Mouse (Mus musculus) E14TG2a.4 (cell line): Measurements from ENCODE around the gene Rab3c.

Source experiments
- CTCF ChIP-seq: conservative IDR thresholded peaks from 2 replicates; pipeline ENCODE4 v1.5.1; 2014; ENCODE audit warnings: low read length
- NANOG ChIP-seq: IDR thresholded peaks from 2 replicates; pipeline ENCODE4 v1.6.1; 2014; ENCODE audit warnings: borderline replicate concordance, low read length, mixed read lengths

- TF ChIP-seq CTCF, result no peak
- TF ChIP-seq NANOG, result no peak
Observed at GRCm38 (mm10) chr13:110198906-110199305, 81.9 kb downstream of the Rab3c start.
